Mouse (Mus musculus) layer of hippocampus, adult 9-10 months (tissue): ENCODE results near the gene 4921504E06Rik.

Experiments
- DNase-seq: peaks from one replicate; pipeline ENCODE4 v3.0.0; 2022; ENCODE audit warnings: low spot score

Gene 4921504E06Rik

DNA sequence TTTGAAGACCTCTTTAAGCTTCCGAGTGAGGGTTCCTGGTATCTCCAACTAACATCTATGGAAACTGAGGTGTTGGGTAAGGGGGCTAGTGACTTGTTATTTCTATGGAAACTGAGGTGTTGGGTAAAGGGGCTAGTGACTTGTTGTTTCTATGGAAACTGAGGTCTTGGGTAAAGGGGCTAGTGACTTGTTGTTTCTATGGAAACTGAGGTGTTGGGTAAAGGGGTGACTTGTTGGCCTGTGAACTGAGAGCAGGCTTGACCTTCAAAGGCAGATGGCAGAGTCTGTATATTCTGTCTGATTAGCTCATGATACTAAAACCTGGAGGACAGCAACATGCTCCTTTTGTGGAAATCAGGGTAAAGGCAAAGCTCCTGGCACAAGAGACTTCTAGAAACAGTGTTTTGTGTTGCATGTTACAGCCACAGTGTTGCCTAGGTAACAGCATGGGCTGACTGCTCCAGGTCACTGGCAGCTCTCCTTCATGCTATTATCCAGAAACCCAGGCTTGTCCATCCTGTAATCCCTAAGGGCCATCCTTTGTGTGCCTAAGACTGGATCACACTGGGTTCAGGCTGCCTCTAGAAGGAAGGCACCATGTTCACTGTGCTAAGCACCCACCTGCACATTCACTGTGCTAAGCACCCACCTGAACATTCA is 133.9 kb downstream of the 4921504E06Rik start:
- DNase-seq: no peak

DNA sequence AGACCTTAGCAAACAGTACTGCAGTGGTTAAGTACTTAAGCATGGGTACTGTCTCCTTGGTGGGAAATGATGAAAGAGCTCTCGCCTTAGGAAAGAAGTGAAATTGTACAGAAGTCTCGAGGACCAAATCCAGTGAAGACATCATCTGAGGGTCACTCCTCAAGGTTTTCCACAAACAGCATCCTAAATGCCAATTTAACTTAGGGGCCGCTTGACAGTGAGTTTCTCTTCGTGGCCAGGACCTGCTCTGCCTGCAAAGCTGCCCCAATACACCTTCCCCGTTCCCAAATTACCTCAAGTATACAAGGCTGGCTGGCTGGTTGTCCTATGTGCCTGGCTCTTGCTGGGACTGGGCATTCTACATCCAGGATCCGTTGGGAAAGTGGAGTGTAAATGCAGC is 137.6 kb downstream of the 4921504E06Rik start:
- DNase-seq: no peak

DNA sequence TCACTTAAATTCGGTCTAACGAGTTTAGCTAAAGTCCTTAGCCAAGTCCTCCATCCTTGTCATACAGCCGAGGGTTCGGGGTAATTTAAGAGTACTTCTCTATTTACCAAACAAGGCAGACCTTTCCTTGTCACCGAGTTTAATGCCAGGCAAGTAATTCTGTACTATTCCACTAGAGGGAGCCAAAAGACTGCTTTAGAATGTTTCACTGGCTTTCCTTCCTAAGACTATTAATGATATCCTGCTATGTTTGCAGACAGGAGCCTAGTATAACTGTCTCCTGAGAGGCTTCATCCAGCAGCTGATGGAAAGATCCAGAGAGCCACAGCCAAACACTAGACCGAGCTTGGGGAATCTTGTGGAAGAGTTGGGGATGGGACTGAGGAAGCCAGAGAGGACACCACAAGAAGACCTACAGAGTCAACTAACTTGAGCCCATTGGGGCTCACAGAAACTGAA is 138.6 kb downstream of the 4921504E06Rik start:
- DNase-seq: peak; percentile 86

- DNase-seq: peak; percentile 25
Measured at GRCm38 (mm10) chr2:19414222-19414965, 139.3 kb downstream of the 4921504E06Rik start.
